Mouse (Mus musculus): ENCODE results near the gene Col4a1. TPM values are rescaled to one million over a fixed set of nuclear protein-coding genes. Genes with fewer than 3 reads are reported as not detected.
A peak's percentile ranks its signal among the peaks of the same experiment; 100 is the strongest.

Gene Col4a1
- polyA plus RNA-seq, 1 experiment from 2014 or later, result 135 TPM

GRCm38 (mm10) chr8:11335238-11335637 is 22.6 kb upstream of the Col4a1 start:
- H3K27ac ChIP-seq, result no peak overlapping the region
- H3K27me3 ChIP-seq (ENCODE audit: control insufficient read depth, insufficient read depth, low read length), result no peaks in the 10 kb centered on the region
- 0 out of 2 replicates have a peak, but pooled peaks cover 9% of the 10 kb centered on the region for H3K4me1 ChIP-seq (replicated peaks; ENCODE audit: control insufficient read depth, insufficient read depth, low read length)
- no peak overlapping the region for H3K9ac ChIP-seq
- DNase-seq (ENCODE audit: low spot score) (no peak), ATAC-seq (ENCODE audit: low FRiP score) (no peak)
- H3K4me3 ChIP-seq (replicated peaks; ENCODE audit: low read length), result no peak overlapping the region
- H3K4me2 ChIP-seq (replicated peaks), result no peak overlapping the region
- WGBS, result 85% methylated on average over 4 of the region's 4 CpGs
- no peaks in the 10 kb centered on the region for H3K36me3 ChIP-seq (replicated peaks; ENCODE audit: control insufficient read depth, insufficient read depth)
- H3K9me3 ChIP-seq (ENCODE audit: control insufficient read depth, low read length), result no peaks in the 10 kb centered on the region

- Histone ChIP-seq H3K27ac (no peak overlapping the region), H3K4me2 (replicated peaks) (no peak overlapping the region), H3K27me3 (ENCODE audit: control insufficient read depth, insufficient read depth, low read length) (no peaks in the 10 kb centered on the region), H3K9me3 (ENCODE audit: control insufficient read depth, low read length) (no peaks in the 10 kb centered on the region), H3K36me3 (replicated peaks; ENCODE audit: control insufficient read depth, insufficient read depth) (no peaks in the 10 kb centered on the region), H3K4me1 (replicated peaks; ENCODE audit: control insufficient read depth, insufficient read depth, low read length) (0 out of 2 replicates have a peak, but pooled peaks cover 9% of the 10 kb centered on the region), H3K4me3 (replicated peaks; ENCODE audit: low read length) (no peak overlapping the region), H3K9ac (no peak overlapping the region)
- ATAC-seq (ENCODE audit: low FRiP score) (no peak), DNase-seq (ENCODE audit: low spot score) (no peak)
- WGBS, result 84% methylated on average over 3 of the region's 3 CpGs
These were observed 21.9 kb upstream of the Col4a1 start for GRCm38 (mm10) chr8:11334493-11334892.

DNA sequence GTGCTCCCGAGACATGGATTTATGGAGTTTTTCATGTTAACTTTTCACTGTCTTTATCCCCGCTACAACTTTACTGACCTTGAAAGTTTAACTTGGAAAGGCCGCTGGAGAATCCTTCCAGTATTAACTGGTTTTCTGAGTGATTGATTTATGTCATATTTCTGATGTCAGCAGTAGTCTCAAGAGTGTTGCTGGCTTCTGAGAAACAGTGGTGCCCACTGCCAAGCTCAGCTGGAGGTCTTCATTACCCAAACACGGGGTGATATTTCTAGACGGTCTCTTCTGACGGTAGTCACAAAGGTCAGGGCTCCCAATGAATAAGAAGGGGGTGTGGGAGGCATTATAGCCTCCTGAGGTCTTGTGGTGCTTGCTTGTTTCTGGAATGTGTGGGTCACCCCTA is 21.1 kb upstream of the Col4a1 start:
- Histone ChIP-seq H3K9ac (no peak overlapping the region), H3K27me3 (ENCODE audit: control insufficient read depth, insufficient read depth, low read length) (no peaks in the 10 kb centered on the region), H3K9me3 (ENCODE audit: control insufficient read depth, low read length) (no peaks in the 10 kb centered on the region), H3K4me2 (replicated peaks) (no peak overlapping the region), H3K27ac (no peak overlapping the region), H3K4me3 (replicated peaks; ENCODE audit: low read length) (no peak overlapping the region), H3K4me1 (replicated peaks; ENCODE audit: control insufficient read depth, insufficient read depth, low read length) (0 out of 2 replicates have a peak, but pooled peaks cover 9% of the 10 kb centered on the region), H3K36me3 (replicated peaks; ENCODE audit: control insufficient read depth, insufficient read depth) (no peaks in the 10 kb centered on the region)
- ATAC-seq (ENCODE audit: low FRiP score) (no peak), DNase-seq (ENCODE audit: low spot score) (no peak)
- WGBS, result 80% methylated on average over 6 of the region's 6 CpGs

DNA sequence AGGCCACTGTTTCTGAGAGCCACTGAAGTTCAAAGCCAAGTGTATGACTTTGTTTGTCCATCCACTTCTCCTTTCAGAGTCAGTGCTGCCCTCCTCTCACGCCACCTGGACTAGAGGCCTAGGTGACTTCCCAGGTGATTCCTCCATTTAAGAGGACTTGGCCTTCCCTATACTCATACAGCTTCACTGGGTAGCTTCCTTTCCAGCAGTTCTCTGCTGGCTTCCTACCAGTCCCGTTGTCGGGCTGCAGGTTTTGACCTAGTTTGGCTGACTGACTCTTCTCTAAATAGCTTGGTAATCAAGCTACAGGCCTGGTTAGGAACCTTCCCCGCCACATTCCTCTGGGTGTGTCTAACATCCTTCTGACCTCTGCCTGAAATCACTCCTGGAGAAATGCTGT is 18.9 kb upstream of the Col4a1 start:
- Histone ChIP-seq H3K4me2 (replicated peaks) (no peak overlapping the region), H3K36me3 (replicated peaks; ENCODE audit: control insufficient read depth, insufficient read depth) (no peaks in the 10 kb centered on the region), H3K27me3 (ENCODE audit: control insufficient read depth, insufficient read depth, low read length) (no peaks in the 10 kb centered on the region), H3K9ac (no peak overlapping the region), H3K27ac (no peak overlapping the region), H3K9me3 (ENCODE audit: control insufficient read depth, low read length) (no peaks in the 10 kb centered on the region), H3K4me3 (replicated peaks; ENCODE audit: low read length) (no peak overlapping the region), H3K4me1 (replicated peaks; ENCODE audit: control insufficient read depth, insufficient read depth, low read length) (0 out of 2 replicates have a peak, but pooled peaks cover 4% of the 10 kb centered on the region)
- ATAC-seq (ENCODE audit: low FRiP score), result no peak
- no peak for DNase-seq (ENCODE audit: low spot score)
- WGBS, result 84% methylated on average over 4 of the region's 4 CpGs

- ATAC-seq (ENCODE audit: low FRiP score) (no peak), DNase-seq (ENCODE audit: low spot score) (no peak)
- 60% methylated on average over 5 of the region's 5 CpGs for WGBS
- Histone ChIP-seq H3K9ac (no peak overlapping the region), H3K9me3 (ENCODE audit: control insufficient read depth, low read length) (no peaks in the 10 kb centered on the region), H3K27ac (no peak overlapping the region), H3K4me3 (replicated peaks; ENCODE audit: low read length) (no peak overlapping the region), H3K4me1 (replicated peaks; ENCODE audit: control insufficient read depth, insufficient read depth, low read length) (no peaks in the 10 kb centered on the region), H3K4me2 (replicated peaks) (no peak overlapping the region), H3K36me3 (replicated peaks; ENCODE audit: control insufficient read depth, insufficient read depth) (no peaks in the 10 kb centered on the region), H3K27me3 (ENCODE audit: control insufficient read depth, insufficient read depth, low read length) (no peaks in the 10 kb centered on the region)
These were observed 15.2 kb upstream of the Col4a1 start for GRCm38 (mm10) chr8:11327722-11328417.

DNA sequence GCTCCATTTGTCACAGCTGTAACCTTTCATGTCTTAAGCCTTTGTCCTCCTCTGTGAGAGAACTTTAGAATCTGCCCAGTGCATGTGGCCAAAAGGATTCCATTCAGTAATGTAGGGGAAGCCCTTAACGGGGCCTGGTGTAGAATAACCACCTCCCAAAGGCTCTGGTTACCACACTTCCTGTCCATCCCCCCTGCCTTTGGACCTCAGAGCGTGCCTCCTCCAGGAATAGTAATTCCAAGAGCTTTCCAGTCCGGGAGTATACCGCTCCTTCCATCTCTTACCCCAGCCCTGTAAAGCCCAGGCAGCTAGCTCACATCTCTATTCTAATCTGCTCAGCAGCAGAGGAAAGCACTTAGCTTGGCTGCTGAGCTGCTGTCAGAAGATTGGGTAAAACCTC is 14.7 kb upstream of the Col4a1 start:
- WGBS, result 58% methylated on average over 4 of the region's 4 CpGs

GRCm38 (mm10) chr8:11324801-11325395 is 12.3 kb upstream of the Col4a1 start:
- DNase-seq (ENCODE audit: low spot score), result no peak
- 77% methylated on average over 6 of the region's 6 CpGs for WGBS

More for the DNA sequence above, 14.7 kb upstream of the Col4a1 start:
- ATAC-seq (ENCODE audit: low FRiP score), result no peak
- Histone ChIP-seq H3K9ac (no peak overlapping the region), H3K9me3 (ENCODE audit: control insufficient read depth, low read length) (no peaks in the 10 kb centered on the region), H3K27me3 (ENCODE audit: control insufficient read depth, insufficient read depth, low read length) (no peaks in the 10 kb centered on the region), H3K27ac (no peak overlapping the region), H3K4me2 (replicated peaks) (no peak overlapping the region), H3K36me3 (replicated peaks; ENCODE audit: control insufficient read depth, insufficient read depth) (no peaks in the 10 kb centered on the region), H3K4me3 (replicated peaks; ENCODE audit: low read length) (no peak overlapping the region), H3K4me1 (replicated peaks; ENCODE audit: control insufficient read depth, insufficient read depth, low read length) (no peaks in the 10 kb centered on the region)
- DNase-seq (ENCODE audit: low spot score), result no peak

GRCm38 (mm10) chr8:11323681-11324080 is 11.1 kb upstream of the Col4a1 start:
- DNase-seq (ENCODE audit: low spot score) (no peak), ATAC-seq (ENCODE audit: low FRiP score) (no peak)
- Histone ChIP-seq H3K4me1 (replicated peaks; ENCODE audit: control insufficient read depth, insufficient read depth, low read length) (no peaks in the 10 kb centered on the region), H3K36me3 (replicated peaks; ENCODE audit: control insufficient read depth, insufficient read depth) (no peaks in the 10 kb centered on the region), H3K9ac (no peak overlapping the region), H3K27ac (no peak overlapping the region), H3K4me3 (replicated peaks; ENCODE audit: low read length) (no peak overlapping the region), H3K4me2 (replicated peaks) (no peak overlapping the region), H3K9me3 (ENCODE audit: control insufficient read depth, low read length) (no peaks in the 10 kb centered on the region), H3K27me3 (ENCODE audit: control insufficient read depth, insufficient read depth, low read length) (no peaks in the 10 kb centered on the region)
- WGBS, result 89% methylated on average over 1 of the region's 1 CpGs

More at GRCm38 (mm10) chr8:11324801-11325395, 12.3 kb upstream of the Col4a1 start:
- Histone ChIP-seq H3K36me3 (replicated peaks; ENCODE audit: control insufficient read depth, insufficient read depth) (no peaks in the 10 kb centered on the region), H3K4me2 (replicated peaks) (no peak overlapping the region), H3K4me1 (replicated peaks; ENCODE audit: control insufficient read depth, insufficient read depth, low read length) (no peaks in the 10 kb centered on the region), H3K27me3 (ENCODE audit: control insufficient read depth, insufficient read depth, low read length) (no peaks in the 10 kb centered on the region), H3K9me3 (ENCODE audit: control insufficient read depth, low read length) (no peaks in the 10 kb centered on the region), H3K4me3 (replicated peaks; ENCODE audit: low read length) (no peak overlapping the region), H3K9ac (no peak overlapping the region), H3K27ac (no peak overlapping the region)
- ATAC-seq (ENCODE audit: low FRiP score), result no peak

DNA sequence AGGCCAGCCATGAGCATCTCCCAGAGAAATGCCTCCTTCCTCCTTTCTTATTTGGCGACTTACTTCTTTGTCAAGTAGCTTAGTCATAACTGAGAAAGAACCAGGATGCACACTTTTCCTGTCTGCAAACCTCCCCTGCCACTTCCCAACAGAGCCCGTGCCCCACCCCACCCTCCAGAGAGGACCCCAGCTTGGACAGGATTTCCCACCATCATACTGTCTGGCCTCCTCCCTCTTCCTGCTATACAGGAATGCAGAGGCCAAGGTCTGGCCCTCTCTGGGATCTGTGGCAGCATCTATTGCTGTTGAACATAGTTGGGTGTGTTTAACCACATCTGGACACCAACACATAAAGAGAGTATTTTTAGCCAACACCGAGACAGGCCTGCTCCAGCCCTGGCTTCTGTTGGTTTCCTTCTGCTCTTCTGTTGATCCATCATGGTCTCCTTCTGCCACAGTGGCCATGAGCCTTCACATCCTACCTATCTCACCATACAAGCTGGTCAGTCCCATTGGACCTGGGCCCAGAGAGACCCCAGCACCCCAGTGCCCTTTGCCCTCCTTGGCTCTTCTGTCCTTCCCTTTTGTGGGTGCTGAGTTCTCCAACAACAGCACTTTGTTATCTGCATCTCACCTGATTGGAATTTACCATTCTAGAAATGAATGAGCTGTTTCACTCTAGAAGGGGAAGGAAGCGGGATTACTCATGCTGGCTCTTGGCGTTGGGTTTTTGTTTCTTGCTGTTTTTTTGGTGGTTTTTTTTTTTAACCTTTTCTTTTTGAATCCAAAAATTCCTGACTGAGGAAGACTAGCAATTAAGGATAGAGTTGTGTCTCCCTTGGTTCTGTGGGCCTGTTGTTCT is 10.3 kb upstream of the Col4a1 start:
- no peak for ATAC-seq (ENCODE audit: low FRiP score)
- Histone ChIP-seq H3K9me3 (ENCODE audit: control insufficient read depth, low read length) (no peaks in the 10 kb centered on the region), H3K27ac (0 out of 2 replicates have a peak overlapping the region, but pooled peaks have one; percentile 17), H3K4me1 (replicated peaks; ENCODE audit: control insufficient read depth, insufficient read depth, low read length) (no peaks in the 10 kb centered on the region), H3K27me3 (ENCODE audit: control insufficient read depth, insufficient read depth, low read length) (no peaks in the 10 kb centered on the region), H3K9ac (no peak overlapping the region), H3K4me2 (replicated peaks) (no peak overlapping the region), H3K36me3 (replicated peaks; ENCODE audit: control insufficient read depth, insufficient read depth) (no peaks in the 10 kb centered on the region), H3K4me3 (replicated peaks; ENCODE audit: low read length) (no peak overlapping the region)
- 93% methylated on average over 5 of the region's 5 CpGs for whole genome bisulfite sequencing
- DNase-seq (ENCODE audit: low spot score), result no peak

All from hindbrain, embryonic 14.5 days (tissue).